Mouse (Mus musculus): ENCODE data around the gene Cyp4f39. TPM values are rescaled to one million over a fixed set of nuclear protein-coding genes. Genes with fewer than 3 reads are reported as not detected.

Gene Cyp4f39
- total and polyA plus RNA-seq, 3 experiments = 0.64 to 0.70 (median 0.64) TPM

GRCm38 (mm10) chr17:32522386-32522785 lies 69.9 kb downstream of the Cyp4f39 start:
- DNase-seq (ENCODE audit: extremely low read depth) = peak; percentile 20
- Histone ChIP-seq H3K9me3 (replicated peaks; ENCODE audit: low read length) (no peaks in the 10 kb centered on the region), H3K9ac (ENCODE audit: insufficient read depth, low read depth) (peak overlapping the region; percentile 92; the same call in 1 of the 2 replicates), H3K27ac (ENCODE audit: insufficient read depth, low read depth) (no peak overlapping the region), H3K4me3 (replicated peaks in 1 of 3; ENCODE audit: low read depth in 2 of 3, low read length in 2 of 3, poor library complexity in 1 of 3) (peak overlapping the region in 2 of 3 experiments; percentile 67 to 89), H3K4me1 (ENCODE audit: control insufficient read depth in 1 of 2, insufficient read depth in 2 of 2) (peaks cover 18 to 57% of the 10 kb centered on the region in 2 experiments), H3K36me3 (replicated peaks in 1 of 2; ENCODE audit: control insufficient read depth in 1 of 2, insufficient read depth in 1 of 2, low read length in 1 of 2) (peaks cover 14 to 63% of the 10 kb centered on the region in 2 experiments), H3K4me2 (ENCODE audit: insufficient read depth, low read depth, poor library complexity, severe bottlenecking) (peak overlapping the region; percentile 90; the same call in 1 of the 2 replicates), H3K79me2 (replicated peaks; ENCODE audit: control insufficient read depth, extremely low read depth, insufficient read depth, poor library complexity, severe bottlenecking) (peaks cover 12% of the 10 kb centered on the region), H3K27me3 (replicated peaks) (no peaks in the 10 kb centered on the region)
- dilution Hi-C loops (cut with MboI; ENCODE audit: extremely low pct_ligation_motif_present, extremely low pct_unique_long_range_greater_than_20kb, low sequenced_read_pairs) (no loop called here), in situ Hi-C loops (cut with MboI; ENCODE audit: low pct_ligation_motif_present, low pct_unique_long_range_greater_than_20kb, low sequenced_read_pairs) (loop anchor here (10.0 kb wide), 1 partner anchor 152 kb away; no protein-coding TSS in a partner anchor)
- TF ChIP-seq ZNF384 (IDR thresholded peaks at IDR 0.05; ENCODE audit: low read depth, low read length) (no peak), ZKSCAN1 (IDR thresholded peaks at IDR 0.05; ENCODE audit: borderline replicate concordance, low read depth, low read length) (no peak), KAT2A (IDR thresholded peaks at IDR 0.05; ENCODE audit: insufficient replicate concordance, low read length) (no peak), E2F4 (IDR thresholded peaks at IDR 0.05; ENCODE audit: insufficient replicate concordance, low read depth, low read length) (no peak), NELFE (IDR thresholded peaks at IDR 0.05; ENCODE audit: low read depth, low read length) (no peak), MXI1 (IDR thresholded peaks at IDR 0.05; ENCODE audit: low read depth, low read length) (no peak), MYC (IDR thresholded peaks at IDR 0.05; ENCODE audit: low read depth, low read length) (no peak), NRF1 (IDR thresholded peaks at IDR 0.05; ENCODE audit: low read depth, low read length) (no peak), GABPA (IDR thresholded peaks at IDR 0.05; ENCODE audit: insufficient replicate concordance, low read depth, low read length) (no peak), IRF4 (IDR thresholded peaks at IDR 0.05; ENCODE audit: low read depth, low read length) (no peak), HCFC1 (IDR thresholded peaks at IDR 0.05; ENCODE audit: low read depth, low read length) (no peak), JUN (IDR thresholded peaks at IDR 0.05; ENCODE audit: insufficient read depth, low read depth, low read length) (no peak), RCOR1 (conservative IDR thresholded peaks at IDR 0.05; ENCODE audit: low read depth, low read length) (no peak), TBP (conservative IDR thresholded peaks at IDR 0.05; ENCODE audit: low read depth, low read length) (no peak), JUND (conservative IDR thresholded peaks at IDR 0.05; ENCODE audit: low read depth, low read length) (no peak), SMC3 (IDR thresholded peaks at IDR 0.05; ENCODE audit: low read depth, low read length) (no peak), UBTF (IDR thresholded peaks at IDR 0.05; ENCODE audit: low read depth, low read length) (no peak), SIN3A (IDR thresholded peaks at IDR 0.05; ENCODE audit: low read length) (no peak), MAFK (IDR thresholded peaks at IDR 0.05; ENCODE audit: insufficient replicate concordance, low read length) (no peak), ETS1 (conservative IDR thresholded peaks at IDR 0.05; ENCODE audit: low read depth, low read length) (no peak)

GRCm38 (mm10) chr17:32522816-32523215 lies 70.3 kb downstream of the Cyp4f39 start:
- peak; percentile 20 for DNase-seq (ENCODE audit: extremely low read depth)
- Histone ChIP-seq H3K36me3 (replicated peaks in 1 of 2; ENCODE audit: control insufficient read depth in 1 of 2, insufficient read depth in 1 of 2, low read length in 1 of 2) (peaks cover 14 to 63% of the 10 kb centered on the region in 2 experiments), H3K9me3 (replicated peaks; ENCODE audit: low read length) (no peaks in the 10 kb centered on the region), H3K9ac (ENCODE audit: insufficient read depth, low read depth) (peak overlapping the region; percentile 92), H3K27me3 (replicated peaks) (no peaks in the 10 kb centered on the region), H3K4me1 (ENCODE audit: control insufficient read depth in 1 of 2, insufficient read depth in 2 of 2) (peaks cover 19 to 61% of the 10 kb centered on the region in 2 experiments), H3K79me2 (replicated peaks; ENCODE audit: control insufficient read depth, extremely low read depth, insufficient read depth, poor library complexity, severe bottlenecking) (peaks cover 12% of the 10 kb centered on the region), H3K27ac (ENCODE audit: insufficient read depth, low read depth) (no peak overlapping the region), H3K4me3 (replicated peaks in 1 of 3; ENCODE audit: low read depth in 2 of 3, low read length in 2 of 3, poor library complexity in 1 of 3) (peak overlapping the region; percentile 67 to 91 (median 89)), H3K4me2 (ENCODE audit: insufficient read depth, low read depth, poor library complexity, severe bottlenecking) (peak overlapping the region; percentile 90)
- in situ Hi-C loops (cut with MboI; ENCODE audit: low pct_ligation_motif_present, low pct_unique_long_range_greater_than_20kb, low sequenced_read_pairs) (loop anchor here (10.0 kb wide), 1 partner anchor 152 kb away; no protein-coding TSS in a partner anchor), dilution Hi-C loops (cut with MboI; ENCODE audit: extremely low pct_ligation_motif_present, extremely low pct_unique_long_range_greater_than_20kb, low sequenced_read_pairs) (no loop called here)
- TF ChIP-seq BHLHE40 (IDR thresholded peaks at IDR 0.05; ENCODE audit: low read depth, low read length) = no peak
- TF ChIP-seq TCF12 (IDR thresholded peaks at IDR 0.05; ENCODE audit: low read depth, low read length) = no peak
- TF ChIP-seq IRF4 (IDR thresholded peaks at IDR 0.05; ENCODE audit: low read depth, low read length) = no peak
- TF ChIP-seq NRF1 (IDR thresholded peaks at IDR 0.05; ENCODE audit: low read depth, low read length) = no peak
- TF ChIP-seq MYC (IDR thresholded peaks at IDR 0.05; ENCODE audit: low read depth, low read length) = no peak
- no peak for TF ChIP-seq GABPA (IDR thresholded peaks at IDR 0.05; ENCODE audit: insufficient replicate concordance, low read depth, low read length)
- no peak for TF ChIP-seq ZNF384 (IDR thresholded peaks at IDR 0.05; ENCODE audit: low read depth, low read length)
- TF ChIP-seq NELFE (IDR thresholded peaks at IDR 0.05; ENCODE audit: low read depth, low read length) = no peak
- TF ChIP-seq CHD1 (IDR thresholded peaks at IDR 0.05; ENCODE audit: low read depth, low read length) = no peak
- TF ChIP-seq MEF2A (IDR thresholded peaks at IDR 0.05; ENCODE audit: borderline replicate concordance, low read depth, low read length) = no peak
- no peak for TF ChIP-seq RAD21 (IDR thresholded peaks at IDR 0.05; ENCODE audit: low read depth, low read length)
- no peak for TF ChIP-seq HCFC1 (IDR thresholded peaks at IDR 0.05; ENCODE audit: low read depth, low read length)
- no peak for TF ChIP-seq JUND (conservative IDR thresholded peaks at IDR 0.05; ENCODE audit: low read depth, low read length)
- TF ChIP-seq USF1 (IDR thresholded peaks at IDR 0.05; ENCODE audit: low read depth, low read length) = no peak
- no peak for TF ChIP-seq CHD2 (IDR thresholded peaks at IDR 0.05; ENCODE audit: low read length)
- no peak for TF ChIP-seq MAFK (IDR thresholded peaks at IDR 0.05; ENCODE audit: insufficient replicate concordance, low read length)
- no peak for TF ChIP-seq ZMIZ1 (IDR thresholded peaks at IDR 0.05; ENCODE audit: low read depth, low read length)
- TF ChIP-seq USF2 (conservative IDR thresholded peaks at IDR 0.05; ENCODE audit: low read depth, low read length) = no peak
